Mouse (Mus musculus): ENCODE measurements around the gene 4930444G20Rik.
A peak's percentile ranks its signal among the peaks of the same experiment; 100 is the strongest.
"Not testable (repeated sequence)": the region's sequence is repeated elsewhere in the genome, so short reads cannot be mapped to it uniquely, and the experiment has no call there.

Gene 4930444G20Rik

DNA sequence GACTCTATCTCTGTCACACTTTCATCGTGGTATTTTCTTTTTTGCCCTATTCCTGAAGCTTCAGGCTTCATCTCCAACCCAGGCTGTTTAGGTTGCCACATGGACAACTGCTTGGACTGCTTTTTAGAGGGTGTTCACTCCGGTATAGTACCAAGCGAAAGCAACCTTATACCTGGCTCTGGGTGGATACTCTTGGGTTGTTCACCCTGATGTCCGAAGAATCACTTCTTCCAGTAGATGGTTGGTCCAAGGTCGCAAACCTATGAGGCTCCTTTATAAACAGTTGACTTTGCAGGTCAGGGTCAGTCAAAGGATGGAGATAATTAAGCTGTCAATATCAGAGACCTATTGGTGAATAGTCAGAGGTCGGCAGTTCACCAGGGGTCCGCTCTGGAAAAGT lies at the start of gene 4930444G20Rik:
TSS of gene 4930444G20Rik (minus strand) at position 101 of the 400 bp plus-strand sequence.
- DNase-seq (ENCODE audit: low read depth, low spot score), result not testable (repeated sequence)

DNA sequence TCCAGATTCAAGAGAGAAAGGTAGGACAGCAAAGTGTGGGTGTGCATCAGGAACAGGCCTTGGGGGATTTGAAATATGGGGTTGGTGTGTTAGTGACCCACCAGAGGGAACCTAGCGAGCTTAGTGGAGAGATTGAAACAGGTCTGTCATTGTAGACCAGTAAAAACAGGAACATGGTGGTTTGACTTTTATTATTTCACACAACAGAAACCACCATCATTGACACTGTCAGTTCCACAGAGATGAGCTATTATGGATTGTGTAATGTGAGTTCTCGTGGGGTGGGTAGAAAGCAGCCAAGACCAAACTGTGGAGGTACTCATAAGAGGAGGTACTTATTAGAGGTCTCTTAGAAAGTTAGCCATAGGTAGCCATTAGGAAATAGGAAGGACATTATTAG lies 6.7 kb upstream of the 4930444G20Rik start:
- DNase-seq (ENCODE audit: low read depth, low spot score), result no peak

GRCm38 (mm10) chr10:22072739-22073138 lies 4.9 kb upstream of the 4930444G20Rik start:
- DNase-seq (ENCODE audit: low read depth, low spot score), result no peak

DNA sequence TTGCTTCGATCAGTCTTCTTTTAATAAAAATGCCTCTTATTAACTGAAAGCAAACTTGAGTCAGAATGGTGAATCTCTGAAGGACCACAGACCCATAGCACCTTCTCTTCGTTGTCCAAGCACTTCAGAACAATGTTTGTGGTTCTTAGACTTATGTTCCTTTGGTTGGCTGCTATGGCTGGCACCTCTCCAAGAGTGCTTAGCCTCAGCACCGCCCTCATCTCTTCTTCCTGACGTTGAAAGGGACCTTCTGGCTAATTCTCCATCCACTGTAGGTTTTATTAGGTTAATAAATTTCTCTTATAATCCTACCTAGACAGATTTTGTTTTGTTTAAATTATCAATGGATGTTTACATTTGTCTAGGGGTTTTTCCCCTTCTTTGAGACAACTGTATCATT lies 2.7 kb upstream of the 4930444G20Rik start:
- DNase-seq (ENCODE audit: low read depth, low spot score), result no peak

- DNase-seq (ENCODE audit: low read depth, low spot score), result no peak
Measured at GRCm38 (mm10) chr10:22070168-22070567, 2.3 kb upstream of the 4930444G20Rik start.

DNA sequence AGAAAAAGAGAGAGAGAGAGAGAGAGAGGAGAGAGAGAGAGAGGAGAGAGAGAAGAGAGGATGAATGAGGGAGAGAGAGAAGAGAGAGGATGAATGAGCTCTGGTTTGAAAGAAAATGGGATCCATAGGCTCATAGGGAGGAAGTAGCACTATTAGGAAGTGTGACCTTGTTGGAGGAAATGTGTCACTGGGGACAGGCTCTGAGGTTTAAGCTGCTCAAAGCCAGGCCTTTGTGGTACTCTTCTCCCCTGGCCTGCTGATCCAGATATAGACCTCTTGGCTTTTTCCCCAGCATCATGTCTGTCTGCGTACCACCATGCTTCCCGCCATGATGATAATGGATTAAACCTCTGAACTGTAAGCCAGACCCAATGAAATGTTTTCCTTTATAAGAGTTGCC lies 8.5 kb downstream of the 4930444G20Rik start:
- DNase-seq (ENCODE audit: low read depth, low spot score), result no peak

DNA sequence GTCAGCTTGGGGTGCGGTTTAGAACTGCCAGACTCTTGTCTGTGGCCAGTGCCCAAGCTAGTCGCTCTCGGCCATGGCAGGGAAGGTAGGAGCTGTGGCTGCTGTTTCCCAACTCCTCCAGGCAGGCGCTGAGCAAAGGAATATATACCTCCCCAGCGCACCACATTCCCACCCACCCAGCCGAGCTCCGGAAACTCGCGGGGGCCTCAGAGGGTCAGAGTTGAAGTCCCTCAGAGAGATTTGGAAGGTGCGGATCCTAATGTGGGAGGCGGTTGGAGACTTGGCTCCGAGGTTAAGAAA lies 8.9 kb downstream of the 4930444G20Rik start:
- DNase-seq (ENCODE audit: low read depth, low spot score), result no peak

- peak; percentile 77 for DNase-seq (ENCODE audit: low read depth, low spot score)
Measured at GRCm38 (mm10) chr10:22058218-22059025, 9.5 kb downstream of the 4930444G20Rik start.

- no peak for DNase-seq (ENCODE audit: low read depth, low spot score)
Measured at GRCm38 (mm10) chr10:22055308-22055707, 12.6 kb downstream of the 4930444G20Rik start.

- not testable (repeated sequence) for DNase-seq (ENCODE audit: low read depth, low spot score)
Measured at GRCm38 (mm10) chr10:22036256-22036655, 31.6 kb downstream of the 4930444G20Rik start.

DNA sequence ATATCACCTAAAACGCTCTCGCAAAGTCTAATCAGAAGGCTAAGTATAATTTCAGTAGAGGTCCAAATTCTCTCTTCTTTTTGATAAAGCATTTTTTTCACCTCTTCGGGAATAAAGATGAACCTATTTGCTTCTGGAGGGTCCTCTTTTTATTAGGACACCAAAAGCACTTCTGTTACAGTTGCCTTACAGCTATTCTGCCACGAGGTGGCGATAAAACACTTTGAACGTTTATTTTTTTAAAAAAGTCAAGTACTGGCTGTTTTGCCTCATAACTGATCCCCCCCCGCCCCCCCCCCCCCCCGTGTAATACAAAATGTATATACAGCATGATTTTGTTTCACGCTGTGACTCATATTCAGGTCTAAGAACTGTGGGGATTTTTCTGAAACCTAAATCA lies 33.6 kb downstream of the 4930444G20Rik start:
- DNase-seq (ENCODE audit: low read depth, low spot score), result no peak

GRCm38 (mm10) chr10:22018618-22019017 lies 49.3 kb downstream of the 4930444G20Rik start:
- no peak for DNase-seq (ENCODE audit: low read depth, low spot score)

GRCm38 (mm10) chr10:22017469-22018159 lies 50.3 kb downstream of the 4930444G20Rik start:
- DNase-seq (ENCODE audit: low read depth, low spot score), result no peak
